Mouse (Mus musculus) embryonic facial prominence, embryonic 11.5 days (tissue): ENCODE measurements at regions not wholly inside any gene's neighbourhood (a gene's known extent, or its start where the extent isn't known, plus 50 kb on each side); places are given as distances from the start of the nearest gene placed in this dataset.

ENCODE experiments used
- ATAC-seq: fragments of 200-750 bp; cut with Nextera tagmentation; replicated peaks from 2 replicates; pipeline ENCODE4 v1.8.0; 2017; ENCODE audit warnings: low read depth; ENCODE audit not compliant: insufficient number of reproducible peaks, low FRiP score, low TSS enrichment
- DNase-seq: peaks from one replicate; pipeline ENCODE4 v3.0.0-alpha.2; 2015; ENCODE audit warnings: low spot score
- H3K27ac ChIP-seq: fragments of 300-500 bp; sonication (generic); replicated peaks from 2 replicates; pipeline ENCODE4 v1.5.1; 2014; ENCODE audit warnings: mild to moderate bottlenecking, low read depth, low read length, control low read depth
- H3K27me3 ChIP-seq: fragments of 300-500 bp; sonication (generic); 2 replicates; pipeline ENCODE4 v1.6.1; 2014; ENCODE audit warnings: mild to moderate bottlenecking, low read length, moderate library complexity, mixed read lengths; ENCODE audit not compliant: control insufficient read depth, insufficient read depth
- H3K36me3 ChIP-seq: fragments of 300-500 bp; sonication (generic); replicated peaks from 2 replicates; pipeline ENCODE4 v1.6.1; 2014; ENCODE audit warnings: low read depth, mild to moderate bottlenecking, low read length, moderate library complexity, mixed read lengths; ENCODE audit not compliant: control insufficient read depth, insufficient read depth
- H3K4me1 ChIP-seq: fragments of 300-500 bp; sonication (generic); 2 replicates; pipeline ENCODE4 v1.6.1; 2014; ENCODE audit warnings: low read length, mixed read lengths; ENCODE audit not compliant: control insufficient read depth, insufficient read depth
- H3K4me2 ChIP-seq: fragments of 300-500 bp; sonication (generic); 2 replicates; pipeline ENCODE4 v1.6.1; 2014; ENCODE audit warnings: low read depth, mild to moderate bottlenecking, control low read depth, low read length, moderate library complexity
- H3K4me3 ChIP-seq: fragments of 300-500 bp; sonication (generic); 2 replicates; pipeline ENCODE4 v1.5.1; 2014; ENCODE audit warnings: low read depth, low read length, control low read depth
- H3K9ac ChIP-seq: fragments of 300-500 bp; sonication (generic); replicated peaks from 2 replicates; pipeline ENCODE4 v1.6.1; 2014; ENCODE audit warnings: mild to moderate bottlenecking, control low read depth, low read length
- H3K9me3 ChIP-seq: fragments of 300-500 bp; sonication (generic); replicated peaks from 2 replicates; pipeline ENCODE4 v1.6.1; 2016; ENCODE audit warnings: mild to moderate bottlenecking, low read length, inconsistent platforms, mixed read lengths; ENCODE audit not compliant: control insufficient read depth
- WGBS: fragments of 180-500 bp; shearing (Covaris S2); extraction: QIAGEN DNeasy Blood & Tissue Kit; methylation state at CpG from one replicate; pipeline ENCODE4 v1.1.7; 2014; 5-methylcytosine and 5-hydroxymethylcytosine counted together

- Histone ChIP-seq H3K27me3 (no peaks in the 10 kb centered on the region), H3K27ac (no peak overlapping the region), H3K4me2 (no peak overlapping the region), H3K4me1 (no peaks in the 10 kb centered on the region), H3K9ac (no peak overlapping the region), H3K9me3 (no peaks in the 10 kb centered on the region), H3K36me3 (no peaks in the 10 kb centered on the region), H3K4me3 (no peak overlapping the region)
- ATAC-seq (no peak), DNase-seq (no peak)
- WGBS, result 69% methylated on average over 2 of the region's 2 CpGs
Observed at GRCm38 (mm10) chr4:72001221-72001875, 199.4 kb downstream of the Tle1 start.

GRCm38 (mm10) chr4:71968701-71969100 lies 210.9 kb upstream of the Gm11232 start:
- no peaks in the 10 kb centered on the region for H3K27me3 ChIP-seq
- H3K27ac ChIP-seq, result no peak overlapping the region
- DNase-seq (no peak), ATAC-seq (no peak)
- WGBS, result 33% methylated on average over 1 of the region's 1 CpGs
- no peaks in the 10 kb centered on the region for H3K36me3 ChIP-seq
- H3K4me2 ChIP-seq, result no peak overlapping the region
- no peak overlapping the region for H3K9ac ChIP-seq
- H3K4me3 ChIP-seq, result no peak overlapping the region
- H3K9me3 ChIP-seq, result no peaks in the 10 kb centered on the region
- H3K4me1 ChIP-seq, result no peaks in the 10 kb centered on the region

GRCm38 (mm10) chr4:71953441-71953840 lies 195.7 kb upstream of the Gm11232 start:
- no peak for ATAC-seq
- H3K9ac ChIP-seq, result no peak overlapping the region
- DNase-seq, result no peak
- H3K27me3 ChIP-seq, result no peaks in the 10 kb centered on the region
- no peaks in the 10 kb centered on the region for H3K36me3 ChIP-seq
- H3K4me2 ChIP-seq, result no peak overlapping the region
- WGBS, result 82% methylated on average over 2 of the region's 2 CpGs
- H3K4me1 ChIP-seq, result no peaks in the 10 kb centered on the region
- no peaks in the 10 kb centered on the region for H3K9me3 ChIP-seq
- no peak overlapping the region for H3K4me3 ChIP-seq
- no peak overlapping the region for H3K27ac ChIP-seq

DNA sequence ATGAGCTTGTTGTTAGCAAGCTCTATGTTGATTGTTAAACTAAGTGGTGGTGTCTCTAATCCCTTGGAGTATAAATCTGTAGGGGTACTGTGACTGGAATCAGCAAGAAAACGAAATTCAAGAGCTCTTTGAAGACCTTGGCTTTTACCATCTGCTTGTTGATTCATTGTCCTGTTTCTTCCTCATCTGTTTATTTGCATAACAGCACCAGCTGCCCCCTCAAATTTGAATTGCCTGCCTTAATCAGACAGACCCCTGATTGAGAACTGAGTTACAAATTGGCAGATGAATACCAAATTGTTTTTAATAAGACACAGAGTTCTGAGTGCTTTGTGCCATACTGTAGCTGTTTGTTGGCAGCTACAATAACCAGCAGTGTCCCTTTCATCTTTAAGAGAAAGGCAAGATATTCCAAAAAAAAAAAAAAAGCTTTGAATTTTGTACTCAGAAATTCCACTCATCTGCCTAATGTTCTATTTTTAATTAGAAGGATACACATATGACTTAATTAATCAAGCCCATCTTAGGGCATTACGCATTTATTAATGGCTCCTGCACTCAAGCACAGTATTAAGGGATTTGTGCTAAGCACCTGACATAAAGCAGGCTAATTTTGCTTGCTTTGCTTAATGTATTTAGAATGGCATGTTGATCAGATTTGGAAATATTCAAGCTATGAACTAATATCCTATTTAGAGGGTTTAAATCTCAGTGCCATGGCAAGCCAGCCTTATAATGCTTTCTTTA lies 175.6 kb upstream of the Gm11232 start:
- DNase-seq (no peak), ATAC-seq (no peak)
- 50% methylated on average over 2 of the region's 2 CpGs for WGBS
- H3K9me3 ChIP-seq, result no peaks in the 10 kb centered on the region
- H3K27ac ChIP-seq, result no peak overlapping the region
- no peak overlapping the region for H3K4me2 ChIP-seq
- no peak overlapping the region for H3K4me3 ChIP-seq
- no peaks in the 10 kb centered on the region for H3K4me1 ChIP-seq
- no peaks in the 10 kb centered on the region for H3K36me3 ChIP-seq
- H3K9ac ChIP-seq, result no peak overlapping the region
- no peaks in the 10 kb centered on the region for H3K27me3 ChIP-seq

DNA sequence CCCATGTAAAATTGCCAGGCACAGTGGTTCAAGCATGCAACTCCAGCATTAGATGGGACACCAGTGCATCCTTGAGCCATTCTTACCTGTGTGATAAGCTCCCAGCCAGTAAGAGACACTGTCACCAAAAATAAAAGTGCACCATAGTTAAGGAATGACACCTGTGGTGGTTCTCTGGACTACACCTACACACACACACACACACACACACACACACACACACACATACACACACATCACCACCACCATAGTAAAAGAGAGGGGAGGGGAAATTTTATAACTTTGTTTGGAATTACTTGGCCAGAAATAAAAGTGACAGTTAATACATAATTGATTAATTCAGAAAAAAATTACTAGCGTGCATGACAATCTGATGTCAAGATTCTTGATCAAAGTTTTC lies 175.1 kb upstream of the Gm11232 start:
- 79% methylated on average over 1 of the region's 1 CpGs for WGBS
- H3K36me3 ChIP-seq, result no peaks in the 10 kb centered on the region
- no peak overlapping the region for H3K27ac ChIP-seq
- no peaks in the 10 kb centered on the region for H3K9me3 ChIP-seq
- H3K27me3 ChIP-seq, result no peaks in the 10 kb centered on the region
- H3K9ac ChIP-seq, result no peak overlapping the region
- DNase-seq (no peak), ATAC-seq (no peak)
- no peak overlapping the region for H3K4me3 ChIP-seq
- no peak overlapping the region for H3K4me2 ChIP-seq
- no peaks in the 10 kb centered on the region for H3K4me1 ChIP-seq

GRCm38 (mm10) chr4:71911551-71911950 lies 153.8 kb upstream of the Gm11232 start:
- H3K36me3 ChIP-seq, result no peaks in the 10 kb centered on the region
- 84% methylated on average over 1 of the region's 1 CpGs for WGBS
- ATAC-seq, result no peak

GRCm38 (mm10) chr4:71875651-71876050 lies 117.9 kb upstream of the Gm11232 start:
- ATAC-seq (no peak), DNase-seq (no peak)
- H3K27me3 ChIP-seq, result no peaks in the 10 kb centered on the region
- no peak overlapping the region for H3K9ac ChIP-seq
- no peaks in the 10 kb centered on the region for H3K4me1 ChIP-seq
- no peak overlapping the region for H3K4me3 ChIP-seq
- 86% methylated on average over 4 of the region's 4 CpGs for WGBS
- H3K4me2 ChIP-seq, result no peak overlapping the region
- H3K9me3 ChIP-seq, result no peaks in the 10 kb centered on the region
- H3K27ac ChIP-seq, result no peak overlapping the region
- no peaks in the 10 kb centered on the region for H3K36me3 ChIP-seq

More at GRCm38 (mm10) chr4:71911551-71911950, 153.8 kb upstream of the Gm11232 start:
- DNase-seq, result no peak
- no peak overlapping the region for H3K4me2 ChIP-seq
- H3K4me1 ChIP-seq, result no peaks in the 10 kb centered on the region
- no peak overlapping the region for H3K4me3 ChIP-seq
- no peaks in the 10 kb centered on the region for H3K27me3 ChIP-seq
- H3K9me3 ChIP-seq, result no peaks in the 10 kb centered on the region
- H3K9ac ChIP-seq, result no peak overlapping the region
- H3K27ac ChIP-seq, result no peak overlapping the region

DNA sequence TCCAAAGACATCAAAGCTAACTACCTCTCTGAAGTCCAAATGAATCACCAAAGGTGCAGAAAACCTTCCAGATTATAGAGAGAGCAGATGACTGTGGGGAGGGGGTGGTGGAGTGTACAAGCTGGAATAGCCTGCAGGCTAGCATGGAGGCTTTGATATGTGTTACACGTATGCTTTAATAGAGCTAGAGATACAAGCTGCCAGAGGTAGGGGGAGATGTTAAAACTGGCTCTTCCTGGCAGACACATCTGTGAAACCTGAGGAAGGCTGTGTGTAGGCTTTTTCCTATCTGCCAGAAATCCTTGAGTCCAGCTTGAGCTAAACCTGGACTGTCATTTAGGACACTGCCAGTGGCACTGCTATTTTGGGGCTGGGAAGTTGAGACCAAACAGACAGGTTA lies 109.2 kb upstream of the Gm11232 start:
- no peak overlapping the region for H3K27ac ChIP-seq
- no peak overlapping the region for H3K4me2 ChIP-seq
- WGBS, result 27% methylated on average over 1 of the region's 1 CpGs
- no peaks in the 10 kb centered on the region for H3K4me1 ChIP-seq
- ATAC-seq (peak; percentile 59; the same call in 1 of the 2 replicates), DNase-seq (peak; percentile 3)
- no peaks in the 10 kb centered on the region for H3K27me3 ChIP-seq
- no peaks in the 10 kb centered on the region for H3K36me3 ChIP-seq
- no peak overlapping the region for H3K9ac ChIP-seq
- no peak overlapping the region for H3K4me3 ChIP-seq
- no peaks in the 10 kb centered on the region for H3K9me3 ChIP-seq
